Mouse (Mus musculus) embryonic facial prominence, embryonic 10.5 days (tissue): Measurements from ENCODE around the gene Hecw2. TPM values are rescaled to one million over a fixed set of nuclear protein-coding genes. Genes with fewer than 3 reads are reported as not detected.

ENCODE experiments used
- DNase-seq: peaks from one replicate; pipeline ENCODE4 v3.0.0-alpha.2; 2017; ENCODE audit warnings: low spot score
- H3K27ac ChIP-seq: fragments of 300-500 bp; sonication (generic); replicated peaks from 2 replicates; pipeline ENCODE4 v1.5.1; 2016; ENCODE audit warnings: mild to moderate bottlenecking
- H3K27me3 ChIP-seq: fragments of 300-500 bp; sonication (generic); replicated peaks from 2 replicates; pipeline ENCODE4 v1.6.1; 2016; ENCODE audit warnings: low read depth, mild to moderate bottlenecking; ENCODE audit not compliant: poor library complexity, severe bottlenecking
- H3K36me3 ChIP-seq: fragments of 300-500 bp; sonication (generic); replicated peaks from 2 replicates; pipeline ENCODE4 v1.6.1; 2016; ENCODE audit warnings: mild to moderate bottlenecking, moderate library complexity
- H3K4me1 ChIP-seq: fragments of 300-500 bp; sonication (generic); 2 replicates; pipeline ENCODE4 v1.6.1; 2016
- H3K4me3 ChIP-seq: fragments of 300-500 bp; sonication (generic); 2 replicates; pipeline ENCODE4 v1.5.1; 2016; ENCODE audit warnings: mild to moderate bottlenecking, moderate library complexity
- H3K9me3 ChIP-seq: fragments of 300-500 bp; sonication (generic); 2 replicates; pipeline ENCODE4 v1.6.1; 2016; ENCODE audit warnings: mild to moderate bottlenecking
- WGBS: fragments of 180-500 bp; shearing (Covaris S2); methylation state at CpG from one replicate; pipeline ENCODE4 v1.1.7; 2016; 5-methylcytosine and 5-hydroxymethylcytosine counted together
- polyA plus RNA-seq: library from polyadenylated mRNA; unstranded; fragments of >200 nt; fragmentation: Nextera tagmentation; extraction: Ambion mirVana; gene quantifications from 2 replicates; pipeline ENCODE4 v1.2.1, GENCODE M21; 2016

Gene Hecw2
- polyA plus RNA-seq, 1 experiment from 2014 or later: 3.9 TPM

DNA sequence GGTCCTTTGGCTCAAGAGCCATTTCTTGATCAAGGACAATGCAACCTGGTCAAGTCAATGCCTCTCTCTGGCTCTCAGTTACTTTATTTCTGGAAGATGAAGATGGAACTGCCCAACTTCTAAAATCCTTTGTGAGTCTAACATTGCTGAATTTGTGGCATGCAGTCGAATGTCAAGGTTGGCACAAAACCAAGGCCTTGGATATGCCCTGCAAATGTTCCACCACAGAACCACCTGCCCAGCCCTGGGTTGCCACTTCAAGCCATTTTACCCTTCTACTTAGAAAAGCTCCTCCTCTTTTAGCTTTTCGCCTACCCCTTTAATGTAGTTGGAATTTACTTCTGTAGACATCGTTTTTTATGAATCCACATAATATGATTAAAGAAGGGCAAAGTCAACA, 115.3 kb downstream of the Hecw2 start:
- no peak overlapping the region for H3K4me3 ChIP-seq
- no peaks in the 10 kb centered on the region for H3K4me1 ChIP-seq
- no peak for DNase-seq
- no peaks in the 10 kb centered on the region for H3K27me3 ChIP-seq
- H3K9me3 ChIP-seq: no peaks in the 10 kb centered on the region
- 94% methylated on average over 3 of the region's 3 CpGs for WGBS
- no peak overlapping the region for H3K27ac ChIP-seq
- no peaks in the 10 kb centered on the region for H3K36me3 ChIP-seq

DNA sequence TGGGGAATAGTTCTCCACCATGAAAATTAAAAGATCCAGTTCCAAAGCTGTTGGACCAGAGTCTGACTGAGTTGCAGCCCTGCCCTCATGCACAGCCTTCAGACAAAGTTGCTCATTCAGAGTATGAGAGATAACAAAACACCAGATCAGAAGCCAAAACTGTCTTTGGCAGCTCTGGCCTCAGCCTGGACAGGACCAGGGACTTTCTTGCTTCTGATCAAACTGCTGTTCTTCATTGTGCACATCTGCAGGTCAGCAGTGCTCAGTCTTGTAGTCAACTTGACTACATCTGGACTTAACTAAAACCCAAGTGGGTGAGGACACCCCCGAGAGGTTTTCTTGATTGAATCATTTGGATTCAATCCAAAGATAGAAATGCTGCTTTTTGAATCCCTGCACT, 120.5 kb downstream of the Hecw2 start:
- WGBS: 53% methylated on average over 1 of the region's 1 CpGs
- no peak for DNase-seq
- no peaks in the 10 kb centered on the region for H3K36me3 ChIP-seq
- no peak overlapping the region for H3K4me3 ChIP-seq
- H3K27me3 ChIP-seq: no peaks in the 10 kb centered on the region
- H3K9me3 ChIP-seq: no peaks in the 10 kb centered on the region
- H3K4me1 ChIP-seq: peaks cover 7% of the 10 kb centered on the region
- no peak overlapping the region for H3K27ac ChIP-seq

DNA sequence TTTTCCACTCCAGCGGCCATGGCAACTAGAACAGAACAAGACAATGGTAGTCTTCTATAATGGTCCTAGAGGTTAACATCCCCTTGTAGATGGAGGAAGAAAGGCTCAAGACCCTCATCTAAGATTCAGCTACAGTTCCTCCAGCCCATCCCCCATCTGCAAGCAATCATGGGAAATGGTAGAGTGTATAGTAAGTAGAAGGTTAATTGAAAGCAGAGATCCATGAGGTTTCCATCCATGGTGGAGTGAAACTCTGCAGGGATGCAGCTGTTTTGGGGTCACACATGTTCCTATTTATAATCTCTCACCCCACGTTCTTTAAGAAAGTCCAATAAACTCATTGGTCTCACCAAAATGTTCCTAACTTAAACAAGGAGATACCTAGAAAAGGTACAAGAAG, 124.8 kb downstream of the Hecw2 start:
- 64% methylated on average over 2 of the region's 2 CpGs for WGBS
- Histone ChIP-seq H3K9me3 (no peaks in the 10 kb centered on the region), H3K36me3 (no peaks in the 10 kb centered on the region), H3K27ac (no peak overlapping the region), H3K27me3 (no peaks in the 10 kb centered on the region), H3K4me1 (peaks cover 16% of the 10 kb centered on the region), H3K4me3 (no peak overlapping the region)
- DNase-seq: peak; percentile 51

DNA sequence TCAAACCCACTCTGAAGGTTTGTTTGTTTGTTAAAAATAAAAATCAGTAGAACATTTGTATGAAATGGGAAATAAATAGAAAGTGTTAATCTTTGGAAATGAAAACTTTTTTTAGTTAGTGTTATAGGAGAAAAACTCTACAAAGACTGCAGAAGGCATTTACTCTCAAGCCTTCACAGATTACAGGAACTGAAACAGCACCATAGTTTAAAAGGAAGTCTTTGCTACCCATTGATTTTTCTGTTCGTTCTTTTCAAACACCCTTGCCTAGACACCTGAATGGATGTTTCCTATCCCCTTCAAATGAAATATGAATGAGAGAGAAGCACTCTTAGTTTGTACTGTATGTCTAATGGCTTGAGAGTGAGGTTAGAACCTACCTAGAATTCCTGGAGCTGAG, 126.7 kb downstream of the Hecw2 start:
- no peaks in the 10 kb centered on the region for H3K36me3 ChIP-seq
- no peak for DNase-seq
- 80% methylated on average over 1 of the region's 1 CpGs for WGBS
- no peaks in the 10 kb centered on the region for H3K9me3 ChIP-seq
- no peak overlapping the region for H3K4me3 ChIP-seq
- peaks cover 16% of the 10 kb centered on the region for H3K4me1 ChIP-seq
- H3K27me3 ChIP-seq: no peaks in the 10 kb centered on the region
- H3K27ac ChIP-seq: no peak overlapping the region

DNA sequence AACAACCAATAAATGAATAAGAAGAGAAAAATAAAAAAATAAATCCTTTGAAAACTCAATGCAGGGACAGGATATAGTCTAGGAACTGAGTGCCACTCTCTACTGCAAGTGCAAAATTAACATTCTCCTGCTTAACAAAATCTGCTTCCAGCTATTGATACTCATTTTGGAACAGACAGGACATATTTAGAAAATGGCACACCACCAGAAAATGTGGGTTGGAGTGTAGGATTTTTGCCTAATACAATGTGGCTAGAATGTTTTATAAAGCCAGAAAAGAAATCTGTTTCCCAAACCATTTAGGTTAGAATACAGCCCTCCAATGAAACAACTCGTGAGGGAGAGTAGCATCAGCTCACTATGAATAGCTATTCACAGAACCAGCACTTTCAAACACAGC, 129.5 kb downstream of the Hecw2 start:
- H3K36me3 ChIP-seq: no peaks in the 10 kb centered on the region
- no peaks in the 10 kb centered on the region for H3K27me3 ChIP-seq
- H3K4me1 ChIP-seq: peaks cover 16% of the 10 kb centered on the region
- H3K27ac ChIP-seq: no peak overlapping the region
- DNase-seq: no peak
- no peaks in the 10 kb centered on the region for H3K9me3 ChIP-seq
- WGBS: 76% methylated on average over 1 of the region's 1 CpGs
- no peak overlapping the region for H3K4me3 ChIP-seq

DNA sequence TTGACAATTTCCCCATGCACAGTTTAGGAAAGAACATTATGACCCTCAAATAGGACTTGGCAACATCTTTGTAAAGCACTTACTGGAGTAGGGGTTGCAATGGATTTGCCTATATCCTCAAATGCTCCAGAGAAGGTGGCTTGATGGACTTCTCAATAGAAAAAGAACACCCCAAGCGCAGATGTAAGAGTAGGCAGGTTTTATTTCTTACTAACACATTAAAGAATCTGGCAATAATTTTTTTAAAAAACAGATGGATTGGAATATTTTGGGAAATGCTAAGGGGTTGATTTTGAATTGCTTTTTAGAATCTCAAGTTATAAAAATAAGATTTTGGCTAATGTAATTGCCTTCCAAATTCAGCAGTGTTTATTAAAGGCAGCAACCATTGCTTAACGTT, 133.9 kb downstream of the Hecw2 start:
- Histone ChIP-seq H3K4me1 (no peaks in the 10 kb centered on the region), H3K9me3 (no peaks in the 10 kb centered on the region), H3K27ac (no peak overlapping the region), H3K27me3 (no peaks in the 10 kb centered on the region), H3K36me3 (no peaks in the 10 kb centered on the region), H3K4me3 (no peak overlapping the region)
- DNase-seq: no peak
- WGBS: 96% methylated on average over 2 of the region's 2 CpGs

DNA sequence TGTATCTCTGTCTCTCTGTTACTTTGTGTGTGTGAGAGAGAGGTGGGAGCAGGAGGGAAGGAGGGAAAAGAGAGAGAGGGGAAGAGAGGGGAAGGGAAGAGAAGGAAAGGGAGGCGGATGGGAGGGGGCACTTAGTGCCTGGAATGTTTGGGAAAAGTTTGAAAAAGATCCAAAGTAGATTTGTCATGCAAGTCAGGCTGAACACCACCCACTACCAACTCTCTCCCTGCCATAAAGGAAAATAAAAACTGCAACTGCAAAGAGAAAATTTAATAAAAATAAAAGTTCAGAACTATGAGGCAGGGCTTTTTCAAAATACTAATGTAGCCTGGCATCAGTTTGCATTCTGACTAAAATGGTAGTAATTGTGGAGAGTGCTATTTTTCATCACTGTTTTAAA, 135.2 kb downstream of the Hecw2 start:
- DNase-seq: no peak
- H3K4me3 ChIP-seq: no peak overlapping the region
- WGBS: 75% methylated on average over 1 of the region's 1 CpGs
- H3K27ac ChIP-seq: no peak overlapping the region
- H3K27me3 ChIP-seq: no peaks in the 10 kb centered on the region
- no peaks in the 10 kb centered on the region for H3K36me3 ChIP-seq
- H3K4me1 ChIP-seq: no peaks in the 10 kb centered on the region
- H3K9me3 ChIP-seq: no peaks in the 10 kb centered on the region

DNA sequence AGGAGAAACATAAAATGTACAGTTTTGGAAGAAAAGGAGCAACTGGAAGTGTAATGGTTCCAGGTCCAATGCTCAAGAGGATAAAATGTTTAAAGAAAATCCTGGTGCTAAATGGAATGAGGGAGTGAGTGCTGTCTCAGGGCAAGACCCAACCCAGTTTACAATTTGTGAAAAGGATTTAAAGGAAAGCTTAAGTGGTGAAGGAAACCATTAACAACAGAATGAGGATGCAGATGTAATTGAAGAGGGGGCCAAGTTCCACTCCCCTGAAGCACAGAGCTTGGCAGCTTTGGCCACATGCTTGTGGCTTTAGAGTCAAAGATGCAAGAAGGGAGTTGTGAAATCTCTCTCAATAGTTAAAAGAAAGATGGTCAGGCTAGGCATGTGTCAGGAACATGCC, 142.2 kb downstream of the Hecw2 start:
- no peak overlapping the region for H3K27ac ChIP-seq
- no peaks in the 10 kb centered on the region for H3K9me3 ChIP-seq
- no peaks in the 10 kb centered on the region for H3K27me3 ChIP-seq
- DNase-seq: no peak
- no peaks in the 10 kb centered on the region for H3K4me1 ChIP-seq
- no peak overlapping the region for H3K4me3 ChIP-seq
- no peaks in the 10 kb centered on the region for H3K36me3 ChIP-seq

DNA sequence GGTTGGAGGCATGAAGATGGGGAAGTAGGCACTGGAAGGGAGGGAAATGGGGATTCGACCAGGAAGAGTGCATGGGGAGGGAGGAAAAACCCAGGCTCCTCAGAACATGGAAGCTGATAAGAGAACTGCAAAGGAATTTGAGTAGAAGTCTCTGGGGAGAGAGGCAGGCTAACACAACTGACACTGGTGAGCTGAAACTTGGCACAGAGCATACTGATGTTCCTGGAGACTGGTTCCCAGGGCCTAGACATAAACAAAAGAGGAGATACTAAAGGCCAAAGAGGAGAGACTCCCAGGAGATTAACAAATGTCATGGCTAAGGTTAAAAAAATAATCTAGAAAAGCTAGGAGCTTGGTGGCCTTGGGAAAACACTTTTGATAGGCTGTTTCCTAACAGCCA, 148.0 kb downstream of the Hecw2 start:
- no peak for DNase-seq
- Histone ChIP-seq H3K4me3 (no peak overlapping the region), H3K27ac (no peak overlapping the region), H3K4me1 (peaks cover 4% of the 10 kb centered on the region; the same call in 1 of the 2 replicates), H3K9me3 (no peaks in the 10 kb centered on the region), H3K36me3 (no peaks in the 10 kb centered on the region), H3K27me3 (no peaks in the 10 kb centered on the region)
- WGBS: 77% methylated on average over 1 of the region's 1 CpGs

DNA sequence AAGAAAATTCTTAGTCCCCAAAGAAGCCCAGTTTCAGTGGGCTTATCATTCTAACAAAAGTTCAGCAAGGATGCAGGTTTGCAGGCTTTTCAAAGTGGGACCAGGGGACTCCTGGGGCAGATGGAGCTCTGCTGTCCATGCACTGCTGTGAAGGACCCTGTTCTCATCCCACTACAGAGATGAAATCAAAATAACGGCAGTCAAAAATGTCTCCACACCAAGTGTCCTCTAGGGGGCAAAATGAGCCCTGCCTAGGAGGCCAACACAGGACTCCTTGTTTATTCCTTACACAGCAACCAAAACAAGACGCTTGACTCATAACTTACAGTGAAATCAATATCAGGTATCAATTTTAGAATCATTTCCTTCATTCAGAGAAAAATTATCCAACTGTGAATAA, 155.9 kb downstream of the Hecw2 start:
- H3K9me3 ChIP-seq: no peaks in the 10 kb centered on the region
- no peaks in the 10 kb centered on the region for H3K4me1 ChIP-seq
- no peaks in the 10 kb centered on the region for H3K27me3 ChIP-seq
- 45% methylated on average over 2 of the region's 2 CpGs for WGBS
- peak; percentile 26 for DNase-seq
- H3K36me3 ChIP-seq: no peaks in the 10 kb centered on the region
- no peak overlapping the region for H3K4me3 ChIP-seq
- no peak overlapping the region for H3K27ac ChIP-seq

DNA sequence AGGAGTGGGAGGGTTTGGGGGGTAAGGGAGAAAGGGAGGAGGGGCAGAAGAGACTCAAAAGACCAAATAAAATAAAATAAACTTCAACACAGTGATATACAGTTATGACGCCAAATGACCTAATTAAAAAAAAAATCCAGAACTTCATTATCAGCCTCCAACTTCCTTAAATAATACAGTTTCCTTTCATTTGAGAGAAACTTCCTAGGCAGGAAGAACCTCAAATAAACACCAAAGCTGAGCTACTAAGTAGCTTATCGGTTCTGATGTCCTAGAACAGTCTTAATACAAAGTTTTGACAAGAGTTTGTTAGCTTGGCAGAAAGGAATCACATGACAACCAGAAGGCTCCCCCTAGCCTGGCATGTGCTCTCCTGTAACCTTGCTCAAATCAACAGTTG, 177.3 kb downstream of the Hecw2 start:
- DNase-seq: no peak

DNA sequence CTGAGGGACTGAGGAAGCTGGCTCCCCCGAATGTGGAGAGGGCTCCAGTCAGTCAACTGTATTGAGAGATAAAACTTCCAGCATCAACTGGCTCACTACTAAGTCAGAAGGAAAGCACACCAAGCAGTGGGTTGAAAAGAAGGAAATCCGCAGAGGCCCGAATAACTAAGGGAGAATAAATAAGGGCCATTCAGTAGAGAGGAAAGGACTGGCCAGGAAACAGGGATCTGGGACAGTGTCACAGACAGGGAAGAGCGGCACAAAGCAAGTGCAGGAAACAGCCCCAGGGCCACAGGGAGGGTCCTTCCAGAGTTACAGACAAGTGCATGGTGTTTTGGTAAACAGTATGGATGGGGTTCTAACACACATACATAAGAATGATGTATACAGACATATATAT, 179.2 kb downstream of the Hecw2 start:
- no peak overlapping the region for H3K4me3 ChIP-seq
- no peaks in the 10 kb centered on the region for H3K27me3 ChIP-seq
- H3K27ac ChIP-seq: no peak overlapping the region
- no peaks in the 10 kb centered on the region for H3K36me3 ChIP-seq
- no peak for DNase-seq
- peaks cover 4% of the 10 kb centered on the region; the same call in 1 of the 2 replicates for H3K4me1 ChIP-seq
- H3K9me3 ChIP-seq: no peaks in the 10 kb centered on the region
- 50% methylated on average over 4 of the region's 4 CpGs for WGBS

More for the DNA sequence above, 177.3 kb downstream of the Hecw2 start:
- WGBS: 76% methylated on average over 2 of the region's 2 CpGs
- no peak overlapping the region for H3K27ac ChIP-seq
- no peaks in the 10 kb centered on the region for H3K27me3 ChIP-seq
- no peaks in the 10 kb centered on the region for H3K36me3 ChIP-seq
- no peak overlapping the region for H3K4me3 ChIP-seq
- H3K9me3 ChIP-seq: no peaks in the 10 kb centered on the region
- peaks cover 4% of the 10 kb centered on the region; the same call in 1 of the 2 replicates for H3K4me1 ChIP-seq

DNA sequence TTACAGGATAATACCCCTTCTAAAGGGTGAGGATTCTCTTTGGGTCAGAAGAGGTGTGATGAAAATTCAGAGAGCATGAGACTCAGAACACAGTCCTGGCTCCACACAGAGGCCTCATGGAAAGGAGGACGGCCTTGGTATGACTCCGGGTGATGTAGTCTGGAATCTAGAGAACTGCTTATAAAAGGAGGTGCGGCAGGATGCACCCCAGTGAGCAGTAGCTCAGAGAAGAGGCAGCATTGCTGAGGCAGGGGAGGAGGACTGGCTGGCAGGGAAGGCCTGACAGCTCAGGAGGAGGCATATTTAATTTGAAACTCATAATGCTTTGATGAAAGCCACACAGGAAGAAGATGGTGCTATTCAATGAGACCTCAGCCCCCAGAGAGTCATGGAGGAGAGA, 182.6 kb downstream of the Hecw2 start:
- no peaks in the 10 kb centered on the region for H3K36me3 ChIP-seq
- no peaks in the 10 kb centered on the region for H3K9me3 ChIP-seq
- 68% methylated on average over 3 of the region's 3 CpGs for WGBS
- DNase-seq: no peak
- no peak overlapping the region for H3K27ac ChIP-seq
- no peak overlapping the region for H3K4me3 ChIP-seq
- H3K4me1 ChIP-seq: peaks cover 4% of the 10 kb centered on the region; the same call in 1 of the 2 replicates
- H3K27me3 ChIP-seq: no peaks in the 10 kb centered on the region
